Mouse (Mus musculus) spleen, adult 12 weeks (tissue): Measurements from ENCODE around the gene Ccdc59.
A peak's percentile ranks its signal among the peaks of the same experiment; 100 is the strongest.

Experiments used
- DNase-seq: peaks from one replicate; pipeline ENCODE4 v3.0.0; 2022; ENCODE audit warnings: low spot score

Ccdc59 gene

GRCm38 (mm10) chr10:105840928-105841888, at the start of gene Ccdc59, which contains the start of gene Mettl25:
Gene Ccdc59 (plus strand): TSS chr10:105841067.
Gene Mettl25 (minus strand): TSS chr10:105841380.
- DNase-seq = peak; percentile 94

GRCm38 (mm10) chr10:105793776-105794552, 46.9 kb upstream of the Ccdc59 start:
- no peak for DNase-seq

GRCm38 (mm10) chr10:105797250-105797924, 43.5 kb upstream of the Ccdc59 start:
- no peak for DNase-seq

GRCm38 (mm10) chr10:105801147-105801546, 39.7 kb upstream of the Ccdc59 start:
- no peak for DNase-seq

- no peak for DNase-seq
These were observed 38.7 kb upstream of the Ccdc59 start for GRCm38 (mm10) chr10:105802132-105802531.

- DNase-seq = no peak
These were observed 37.4 kb upstream of the Ccdc59 start for GRCm38 (mm10) chr10:105803461-105803860.

- no peak for DNase-seq
These were observed 34.4 kb upstream of the Ccdc59 start for GRCm38 (mm10) chr10:105806259-105807010.

- DNase-seq = no peak
These were observed 6.1 kb upstream of the Ccdc59 start for GRCm38 (mm10) chr10:105834627-105835228.

- DNase-seq = no peak
These were observed 1.7 kb downstream of the Ccdc59 start for GRCm38 (mm10) chr10:105842574-105842973.

- no peak for DNase-seq
These were observed 9.4 kb downstream of the Ccdc59 start for GRCm38 (mm10) chr10:105850286-105850685.

- no peak for DNase-seq
These were observed 10.3 kb downstream of the Ccdc59 start for GRCm38 (mm10) chr10:105851136-105851535.

- DNase-seq = no peak
These were observed 26.4 kb downstream of the Ccdc59 start for GRCm38 (mm10) chr10:105867312-105867711.
